Mouse (Mus musculus): ENCODE data around the gene Sptbn4. TPM values are rescaled to one million over a fixed set of nuclear protein-coding genes. Genes with fewer than 3 reads are reported as not detected.

Sptbn4 gene
- total and polyA plus RNA-seq, 2 experiments from 2014 or later = 3.4 to 24.8 TPM

DNA sequence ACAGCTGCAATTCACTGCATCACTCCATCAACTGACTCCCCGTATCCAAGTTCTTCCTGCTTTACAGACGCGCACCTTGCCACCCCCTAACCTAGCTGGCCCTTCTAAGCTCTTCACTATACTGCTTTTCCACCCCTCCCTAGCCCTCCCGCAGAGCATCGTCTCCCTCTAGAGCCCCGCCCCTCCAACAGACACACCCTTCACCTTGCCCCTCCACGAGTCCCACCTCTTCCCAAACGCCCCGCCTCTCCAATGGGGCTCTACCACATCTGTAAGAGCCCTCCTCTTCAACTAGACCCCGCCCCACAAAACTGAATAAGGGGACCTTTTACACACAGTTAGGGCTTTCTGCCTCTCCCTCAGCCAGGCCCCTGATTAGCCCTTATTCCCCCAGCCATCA, 13.7 kb downstream of the Sptbn4 start:
- H3K4me2 ChIP-seq (ENCODE audit: low read depth, low read length) = no peak overlapping the region
- H3K36me3 ChIP-seq (ENCODE audit: insufficient read depth, low read length) = no peaks in the 10 kb centered on the region
- no peaks in the 10 kb centered on the region for H3K27me3 ChIP-seq (ENCODE audit: insufficient read depth, low read length)
- H3K9ac ChIP-seq (replicated peaks; ENCODE audit: low read length) = no peak overlapping the region
- no peak for TF ChIP-seq CTCF (IDR thresholded peaks at IDR 0.05; ENCODE audit: low read depth)
- no peak overlapping the region for H3K27ac ChIP-seq
- DNase-seq (ENCODE audit: low spot score) (no peak), ATAC-seq (no peak)
- no peaks in the 10 kb centered on the region for H3K9me3 ChIP-seq (ENCODE audit: low read length)
- H3K4me3 ChIP-seq (ENCODE audit: low read length) = no peak overlapping the region
- H3K4me1 ChIP-seq (ENCODE audit: insufficient read depth, low read length) = no peaks in the 10 kb centered on the region
- WGBS = 22% methylated on average over 10 of the region's 10 CpGs

DNA sequence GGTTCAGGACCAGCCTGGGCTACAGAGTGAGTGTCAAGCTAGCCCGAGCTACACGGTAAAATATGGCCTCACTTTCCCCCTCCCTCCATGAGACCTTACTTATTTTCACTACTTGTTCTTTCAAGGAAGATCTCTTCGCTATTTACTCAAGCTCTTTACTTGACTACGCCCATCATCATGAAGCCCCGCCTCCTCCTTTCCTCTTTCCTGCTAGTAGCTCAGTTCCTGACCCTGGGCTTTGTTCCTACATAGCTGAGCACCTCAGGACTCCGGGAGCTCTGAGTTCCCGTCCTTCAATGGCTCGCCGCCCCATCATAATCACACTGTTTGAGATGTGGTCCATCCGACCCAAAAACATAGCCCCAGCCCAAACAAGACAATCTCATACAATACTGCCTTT, 14.1 kb downstream of the Sptbn4 start:
- no peak for TF ChIP-seq CTCF (IDR thresholded peaks at IDR 0.05; ENCODE audit: low read depth)
- H3K27ac ChIP-seq = no peak overlapping the region
- no peak overlapping the region for H3K4me2 ChIP-seq (ENCODE audit: low read depth, low read length)
- H3K27me3 ChIP-seq (ENCODE audit: insufficient read depth, low read length) = no peaks in the 10 kb centered on the region
- H3K36me3 ChIP-seq (ENCODE audit: insufficient read depth, low read length) = no peaks in the 10 kb centered on the region
- no peaks in the 10 kb centered on the region for H3K4me1 ChIP-seq (ENCODE audit: insufficient read depth, low read length)
- 34% methylated on average over 10 of the region's 10 CpGs for WGBS
- no peak overlapping the region for H3K9ac ChIP-seq (replicated peaks; ENCODE audit: low read length)
- H3K4me3 ChIP-seq (ENCODE audit: low read length) = no peak overlapping the region
- no peak for ATAC-seq
- H3K9me3 ChIP-seq (ENCODE audit: low read length) = no peaks in the 10 kb centered on the region
- no peak for DNase-seq (ENCODE audit: low spot score)

DNA sequence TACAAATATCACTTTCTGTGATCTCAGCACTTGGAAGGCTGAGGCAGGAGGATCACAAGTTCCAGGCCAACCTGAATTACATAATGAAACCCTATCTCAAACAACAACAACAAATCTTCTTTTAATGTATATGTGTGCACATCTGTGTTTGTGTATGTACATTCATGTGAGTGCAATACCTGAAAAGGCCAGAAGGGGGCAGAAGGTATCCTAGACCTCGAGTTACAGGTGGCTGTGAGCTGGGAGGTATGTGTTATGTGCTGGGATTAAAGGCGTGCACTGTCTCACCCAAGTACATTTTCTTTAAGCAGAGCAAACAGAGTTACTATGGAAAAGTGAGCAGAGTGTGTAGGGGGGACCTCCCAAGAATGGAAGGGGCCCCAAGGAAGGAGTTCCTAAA, 18.4 kb downstream of the Sptbn4 start:
- no peaks in the 10 kb centered on the region; the same call in 1 of the 2 replicates for H3K36me3 ChIP-seq (ENCODE audit: insufficient read depth, low read length)
- peak; percentile 28; the same call in 1 of the 2 replicates for TF ChIP-seq CTCF (IDR thresholded peaks at IDR 0.05; ENCODE audit: low read depth)
- no peak overlapping the region for H3K4me3 ChIP-seq (ENCODE audit: low read length)
- H3K4me2 ChIP-seq (ENCODE audit: low read depth, low read length) = no peak overlapping the region
- 64% methylated on average over 2 of the region's 2 CpGs for WGBS
- H3K4me1 ChIP-seq (ENCODE audit: insufficient read depth, low read length) = no peaks in the 10 kb centered on the region
- H3K9ac ChIP-seq (replicated peaks; ENCODE audit: low read length) = no peak overlapping the region
- no peak overlapping the region for H3K27ac ChIP-seq
- ATAC-seq (no peak), DNase-seq (ENCODE audit: low spot score) (no peak)
- no peaks in the 10 kb centered on the region for H3K27me3 ChIP-seq (ENCODE audit: insufficient read depth, low read length)
- no peaks in the 10 kb centered on the region for H3K9me3 ChIP-seq (ENCODE audit: low read length)

DNA sequence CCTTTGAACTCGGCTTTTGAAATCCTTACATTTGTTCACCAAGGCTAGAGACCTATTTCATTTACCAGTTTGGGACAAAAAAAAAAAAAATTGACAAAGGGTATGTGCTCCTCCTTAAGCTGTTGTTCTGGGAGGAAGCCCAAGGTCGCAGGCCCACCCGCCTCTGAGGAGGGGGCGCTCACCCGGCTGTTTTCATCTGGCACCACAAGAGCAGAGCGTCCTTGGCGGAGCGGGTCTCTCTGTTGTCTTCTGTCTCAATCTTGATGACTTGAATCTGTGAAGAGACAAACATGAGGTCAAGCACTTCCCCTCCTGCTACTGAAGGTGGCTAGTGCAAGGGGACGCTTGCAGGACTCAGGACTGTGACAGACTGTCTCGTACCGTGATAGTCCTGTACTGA, 19.5 kb downstream of the Sptbn4 start:
- Histone ChIP-seq H3K4me2 (ENCODE audit: low read depth, low read length) (no peak overlapping the region), H3K27ac (peak overlapping the region; percentile 17; the same call in 1 of the 2 replicates), H3K27me3 (ENCODE audit: insufficient read depth, low read length) (no peaks in the 10 kb centered on the region), H3K4me1 (ENCODE audit: insufficient read depth, low read length) (no peaks in the 10 kb centered on the region), H3K4me3 (ENCODE audit: low read length) (no peak overlapping the region), H3K9ac (replicated peaks; ENCODE audit: low read length) (no peak overlapping the region), H3K36me3 (ENCODE audit: insufficient read depth, low read length) (peaks cover 5% of the 10 kb centered on the region; the same call in 1 of the 2 replicates), H3K9me3 (ENCODE audit: low read length) (no peaks in the 10 kb centered on the region)
- no peak for DNase-seq (ENCODE audit: low spot score)
- 61% methylated on average over 11 of the region's 11 CpGs for WGBS
- ATAC-seq = no peak
- TF ChIP-seq CTCF (IDR thresholded peaks at IDR 0.05; ENCODE audit: low read depth) = no peak

DNA sequence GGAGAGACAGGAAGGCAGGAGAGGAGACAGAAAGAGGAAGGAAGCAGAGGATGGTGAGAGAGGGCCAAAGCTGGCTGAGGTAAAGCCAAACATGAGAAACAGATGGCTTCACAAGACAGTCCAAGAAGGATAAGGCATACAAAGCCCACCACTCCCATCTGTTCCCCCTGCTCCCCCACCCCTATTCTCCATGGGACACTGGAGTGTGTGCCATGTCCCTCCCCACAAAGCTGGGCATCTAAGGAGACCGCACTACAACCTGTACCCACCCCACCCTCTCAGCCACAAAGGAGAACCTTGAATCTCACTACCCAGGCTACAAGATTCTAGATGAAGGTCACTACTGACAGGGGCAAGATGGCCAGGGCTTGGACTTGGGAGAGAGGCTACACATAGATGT, 20.1 kb downstream of the Sptbn4 start:
- Histone ChIP-seq H3K36me3 (ENCODE audit: insufficient read depth, low read length) (peaks cover 5% of the 10 kb centered on the region; the same call in 1 of the 2 replicates), H3K9me3 (ENCODE audit: low read length) (no peaks in the 10 kb centered on the region), H3K27me3 (ENCODE audit: insufficient read depth, low read length) (no peaks in the 10 kb centered on the region), H3K9ac (replicated peaks; ENCODE audit: low read length) (no peak overlapping the region), H3K27ac (peak overlapping the region; percentile 17; the same call in 1 of the 2 replicates), H3K4me1 (ENCODE audit: insufficient read depth, low read length) (no peaks in the 10 kb centered on the region), H3K4me2 (ENCODE audit: low read depth, low read length) (no peak overlapping the region), H3K4me3 (ENCODE audit: low read length) (no peak overlapping the region)
- ATAC-seq (peak; percentile 58), DNase-seq (ENCODE audit: low spot score) (peak; percentile 46)
- TF ChIP-seq CTCF (IDR thresholded peaks at IDR 0.05; ENCODE audit: low read depth) = no peak
- WGBS = 58% methylated on average over 1 of the region's 1 CpGs

DNA sequence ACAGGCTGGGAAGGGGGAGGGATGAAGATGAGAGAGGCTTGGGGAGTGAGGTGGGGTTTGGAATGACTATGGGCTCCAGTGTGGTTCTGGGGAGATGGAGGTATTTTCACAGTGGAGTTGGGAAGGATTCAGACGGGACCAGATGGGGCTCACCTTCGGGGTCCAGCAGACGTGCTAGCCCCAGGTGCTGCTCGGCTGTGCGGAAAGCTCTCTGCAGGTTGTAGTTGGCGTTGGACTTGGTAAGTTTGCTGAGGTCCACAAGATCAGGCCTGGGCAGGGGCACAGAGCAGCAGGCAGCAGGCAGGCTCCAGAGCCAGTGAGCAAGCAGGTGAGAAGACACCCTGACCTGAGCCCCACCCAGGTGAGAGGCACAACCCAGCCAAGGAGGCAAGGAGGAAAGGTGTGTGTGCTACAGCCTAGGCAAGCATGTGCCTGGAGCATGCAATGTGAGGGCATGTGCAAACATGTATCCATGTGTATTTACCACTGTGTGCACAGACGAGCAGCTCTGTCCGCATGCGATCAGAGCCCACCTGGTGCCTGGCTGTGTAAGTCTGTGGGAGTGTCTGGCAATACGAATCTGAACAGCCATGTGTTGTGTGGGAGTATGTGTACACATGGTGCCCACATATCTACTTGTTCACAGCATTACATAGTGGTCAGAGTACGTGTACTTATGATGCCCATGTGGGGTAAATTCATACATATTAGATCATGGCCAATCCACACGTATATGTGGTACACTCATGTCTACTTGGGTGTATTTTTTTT, 23.7 kb downstream of the Sptbn4 start:
- Histone ChIP-seq H3K36me3 (ENCODE audit: insufficient read depth, low read length) (peaks cover 5% of the 10 kb centered on the region; the same call in 1 of the 2 replicates), H3K9me3 (ENCODE audit: low read length) (no peaks in the 10 kb centered on the region), H3K4me2 (ENCODE audit: low read depth, low read length) (no peak overlapping the region), H3K4me3 (ENCODE audit: low read length) (no peak overlapping the region), H3K9ac (replicated peaks; ENCODE audit: low read length) (no peak overlapping the region), H3K27me3 (ENCODE audit: insufficient read depth, low read length) (no peaks in the 10 kb centered on the region), H3K4me1 (ENCODE audit: insufficient read depth, low read length) (no peaks in the 10 kb centered on the region), H3K27ac (no peak overlapping the region)
- ATAC-seq (no peak), DNase-seq (ENCODE audit: low spot score) (no peak)
- TF ChIP-seq CTCF (IDR thresholded peaks at IDR 0.05; ENCODE audit: low read depth) = no peak
- 81% methylated on average over 12 of the region's 12 CpGs for WGBS

DNA sequence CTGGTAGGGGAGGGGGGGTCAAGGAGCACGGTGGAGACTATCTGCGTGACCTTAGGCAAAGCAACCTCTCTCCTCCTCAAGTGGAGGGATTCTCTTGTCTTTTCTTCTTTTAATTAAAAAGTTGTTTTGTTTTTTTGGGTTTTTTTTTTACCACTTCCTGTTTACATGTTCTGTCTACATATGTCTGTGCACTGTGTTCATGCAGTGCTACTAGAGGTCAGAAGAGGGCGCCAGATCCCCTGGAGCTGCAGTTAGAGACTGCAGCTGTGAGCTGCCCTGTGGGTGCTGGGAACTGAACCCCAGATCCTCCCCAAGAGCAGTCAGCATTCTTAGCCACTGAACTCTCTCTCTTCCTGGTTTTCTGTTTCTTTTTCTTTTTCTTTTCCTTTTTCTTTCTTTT, 28.4 kb downstream of the Sptbn4 start:
- no peak overlapping the region for H3K9ac ChIP-seq (replicated peaks; ENCODE audit: low read length)
- H3K27me3 ChIP-seq (ENCODE audit: insufficient read depth, low read length) = no peaks in the 10 kb centered on the region
- H3K4me1 ChIP-seq (ENCODE audit: insufficient read depth, low read length) = no peaks in the 10 kb centered on the region
- H3K9me3 ChIP-seq (ENCODE audit: low read length) = no peaks in the 10 kb centered on the region
- WGBS = 82% methylated on average over 3 of the region's 3 CpGs
- no peak overlapping the region for H3K4me3 ChIP-seq (ENCODE audit: low read length)
- ATAC-seq (no peak), DNase-seq (ENCODE audit: low spot score) (no peak)
- peaks cover 9% of the 10 kb centered on the region; the same call in 1 of the 2 replicates for H3K36me3 ChIP-seq (ENCODE audit: insufficient read depth, low read length)
- H3K27ac ChIP-seq = no peak overlapping the region
- TF ChIP-seq CTCF (IDR thresholded peaks at IDR 0.05; ENCODE audit: low read depth) = no peak; the same call in 1 of the 2 replicates
- H3K4me2 ChIP-seq (ENCODE audit: low read depth, low read length) = no peak overlapping the region

All from hindbrain, postnatal 0 days (tissue).